Mouse (Mus musculus): ENCODE measurements around the gene Ank2.
A peak's percentile ranks its signal among the peaks of the same experiment; 100 is the strongest.

Ank2 gene

GRCm38 (mm10) chr3:126923575-126924382 is 575.4 kb downstream of the Ank2 start:
- DNase-seq (ENCODE audit: extremely low spot score, low read depth, low spot score), result no peak

GRCm38 (mm10) chr3:126921941-126922340 is 577.2 kb downstream of the Ank2 start:
- no peak for DNase-seq (ENCODE audit: extremely low spot score, low read depth, low spot score)

DNA sequence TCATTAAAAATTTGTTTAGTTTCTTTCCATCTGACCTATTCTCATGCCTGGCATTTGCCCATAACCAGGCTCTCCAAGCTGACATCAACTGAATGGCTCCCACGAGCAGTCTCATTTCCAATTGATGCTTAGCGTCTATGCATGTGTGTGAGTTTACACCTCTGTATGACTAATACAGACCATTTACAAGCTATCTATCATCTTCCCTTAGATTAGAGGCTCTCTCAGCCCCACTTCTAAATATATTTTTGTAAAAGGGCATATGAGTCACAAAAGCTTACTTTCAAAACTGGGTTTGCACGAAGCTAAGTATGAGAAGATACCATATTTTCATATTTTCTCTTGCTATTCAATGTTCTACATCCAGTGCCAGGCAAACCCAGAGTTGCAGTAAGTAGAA is 578.9 kb downstream of the Ank2 start:
- DNase-seq (ENCODE audit: extremely low spot score, low read depth, low spot score), result no peak

- DNase-seq (ENCODE audit: extremely low spot score, low read depth, low spot score), result no peak
These were observed 580.2 kb downstream of the Ank2 start for GRCm38 (mm10) chr3:126918805-126919473.

- no peak for DNase-seq (ENCODE audit: extremely low spot score, low read depth, low spot score)
These were observed 582.8 kb downstream of the Ank2 start for GRCm38 (mm10) chr3:126916381-126916780.

DNA sequence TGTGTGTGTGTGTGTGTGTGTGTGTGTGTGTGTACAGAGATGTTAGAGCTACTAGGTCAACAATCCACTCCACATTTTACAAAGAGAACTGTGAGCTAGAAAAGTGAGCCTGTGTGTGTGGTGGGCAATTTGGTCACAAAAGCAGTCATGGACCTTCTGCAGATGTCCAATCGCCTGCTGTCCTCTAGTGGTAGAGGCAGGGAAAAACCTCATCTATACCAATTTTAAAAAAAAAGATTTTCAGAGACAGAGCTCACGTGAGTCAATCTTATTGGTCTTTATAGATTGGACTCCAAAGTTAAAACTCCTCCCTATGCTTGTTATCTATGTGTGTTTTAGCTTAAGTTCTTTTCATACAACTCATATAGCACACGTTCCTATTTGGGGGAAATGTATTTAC is 595.6 kb downstream of the Ank2 start:
- DNase-seq (ENCODE audit: extremely low spot score, low read depth, low spot score), result peak; percentile 37

DNA sequence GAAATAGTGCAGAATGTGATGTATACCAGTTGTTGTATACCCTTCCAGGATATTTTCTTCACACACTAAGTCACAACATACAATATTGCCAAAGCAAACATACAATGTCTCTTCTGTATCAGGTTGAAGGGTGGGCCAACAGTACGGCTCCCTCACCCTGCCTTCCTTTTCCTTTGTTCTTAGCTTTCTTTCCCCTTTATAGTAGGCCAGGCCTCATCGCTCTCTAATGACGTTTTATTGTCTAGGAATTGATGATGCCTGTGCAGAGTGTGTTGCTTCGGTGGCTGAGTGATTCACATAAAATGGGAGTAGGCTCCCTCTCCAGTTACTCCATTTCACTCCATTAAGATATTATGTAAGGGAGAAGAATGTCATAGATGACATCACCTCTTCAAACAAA is 612.5 kb downstream of the Ank2 start:
- DNase-seq (ENCODE audit: extremely low spot score, low read depth, low spot score), result no peak

DNA sequence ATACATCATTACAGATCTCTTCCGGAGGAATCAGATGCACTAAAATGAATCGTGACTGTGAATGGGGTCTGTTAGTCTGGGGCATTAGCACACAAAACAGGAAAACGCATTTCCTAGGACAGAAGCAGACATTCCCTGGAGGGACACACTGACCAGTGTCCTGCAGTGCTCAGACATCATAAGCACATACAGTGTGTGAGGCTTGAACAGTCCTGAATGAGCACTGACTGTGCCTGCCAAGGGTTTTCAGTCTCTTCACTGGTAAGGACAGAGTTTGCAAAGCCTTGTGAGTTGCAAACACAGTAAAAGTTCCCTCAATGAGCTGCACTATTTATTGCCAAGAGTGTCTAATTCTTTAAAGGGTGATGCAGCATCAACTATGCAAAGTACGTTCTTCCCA is 613.1 kb downstream of the Ank2 start:
- DNase-seq (ENCODE audit: extremely low spot score, low read depth, low spot score), result no peak

GRCm38 (mm10) chr3:126878233-126878632 is 620.9 kb downstream of the Ank2 start:
- no peak for DNase-seq (ENCODE audit: extremely low spot score, low read depth, low spot score)
